Mouse (Mus musculus): ENCODE results near the gene Qpct. TPM values are rescaled to one million over a fixed set of nuclear protein-coding genes. Genes with fewer than 3 reads are reported as not detected.
A peak's percentile ranks its signal among the peaks of the same experiment; 100 is the strongest.

Qpct gene
- polyA plus RNA-seq (2012; rRNA removed) (5.1 and 5.9 TPM in 2 replicates), polyA plus RNA-seq (2014; fragmentation: Nextera tagmentation; extraction: Ambion mirVana) (8.6 and 8.8 TPM in 2 replicates)

DNA sequence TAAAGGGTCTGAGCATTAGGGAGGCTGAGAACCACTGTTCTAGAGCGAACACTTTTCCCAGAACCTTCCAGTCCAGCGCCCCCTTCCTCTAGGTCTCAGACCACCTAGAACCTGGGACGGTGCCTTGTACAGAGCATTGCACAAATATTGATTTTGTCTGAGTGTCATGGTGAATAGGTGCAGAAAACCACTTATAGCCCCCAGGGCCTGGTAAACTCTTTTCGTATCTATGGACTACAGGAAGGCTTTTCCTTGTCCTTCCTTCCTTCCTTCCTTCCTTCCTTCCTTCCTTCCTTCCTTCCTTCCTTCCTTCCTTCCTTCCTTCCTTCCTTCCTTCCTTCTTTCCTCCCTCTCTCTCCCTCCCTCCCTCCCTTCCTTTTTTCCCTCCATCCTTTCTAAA lies at the start of gene Qpct:
Gene Qpct (plus strand): TSS at position 301 of the 400 bp plus-strand sequence.
- Histone ChIP-seq H3K4me2 (replicated peaks; ENCODE audit: low read depth, low read length, severe bottlenecking) (peak within 1 kb of the TSS; percentile 100), H3K4me1 (ENCODE audit: control insufficient read depth, insufficient read depth, low read length) (peaks cover 9% of the 10 kb centered on the region; the same call in 1 of the 2 replicates), H3K4me3 (replicated peaks; ENCODE audit: low read length) (peak within 1 kb of the TSS; percentile 56), H3K27ac (replicated peaks; ENCODE audit: low read depth, low read length) (no peak within 1 kb of the TSS), H3K27me3 (ENCODE audit: control insufficient read depth, insufficient read depth, low read length) (peaks cover 20% of the 10 kb centered on the region), H3K9ac (ENCODE audit: low read depth, low read length, severe bottlenecking) (peak within 1 kb of the TSS; percentile 51), H3K9me3 (ENCODE audit: control insufficient read depth, low read length) (no peaks in the 10 kb centered on the region), H3K36me3 (ENCODE audit: control insufficient read depth, insufficient read depth, low read length) (no peaks in the 10 kb centered on the region)
- 69% methylated on average over 4 of the region's 4 CpGs for WGBS
- DNase-seq (ENCODE audit: low spot score) (no peak), ATAC-seq (ENCODE audit: low FRiP score, low read depth) (no peak)
- no peak for TF ChIP-seq POLR2A (IDR thresholded peaks at IDR 0.05; ENCODE audit: borderline replicate concordance, extremely low read depth, insufficient read depth, insufficient read length)

DNA sequence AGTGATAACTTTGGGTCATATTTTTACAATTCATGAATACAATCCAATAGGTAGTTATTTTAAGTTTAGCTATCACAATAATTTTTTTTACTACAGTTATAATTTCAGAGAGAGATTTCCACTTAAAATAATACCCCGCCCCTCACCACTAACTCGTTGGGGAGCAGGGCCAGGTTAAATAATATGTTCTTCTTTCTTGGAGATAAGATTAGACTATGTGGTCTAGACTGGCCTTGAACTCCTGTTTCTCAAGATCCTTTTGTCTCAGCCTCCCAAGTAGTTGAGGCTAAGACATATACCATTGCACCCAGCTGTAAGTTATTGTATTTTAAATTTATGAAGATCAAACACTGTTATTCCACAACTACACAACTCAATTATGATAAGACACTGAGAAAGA lies 38.1 kb upstream of the Qpct start:
- TF ChIP-seq POLR2A (IDR thresholded peaks at IDR 0.05; ENCODE audit: borderline replicate concordance, extremely low read depth, insufficient read depth, insufficient read length): no peak
- H3K36me3 ChIP-seq (ENCODE audit: control insufficient read depth, insufficient read depth, low read length): peaks cover 26% of the 10 kb centered on the region
- no peak overlapping the region for H3K4me3 ChIP-seq (replicated peaks; ENCODE audit: low read length)
- H3K27ac ChIP-seq (replicated peaks; ENCODE audit: low read depth, low read length): no peak overlapping the region
- 84% methylated on average over 2 of the region's 2 CpGs for WGBS
- ATAC-seq (ENCODE audit: low FRiP score, low read depth) (no peak), DNase-seq (ENCODE audit: low spot score) (no peak)
- H3K27me3 ChIP-seq (ENCODE audit: control insufficient read depth, insufficient read depth, low read length): no peaks in the 10 kb centered on the region
- H3K9me3 ChIP-seq (ENCODE audit: control insufficient read depth, low read length): no peaks in the 10 kb centered on the region
- peaks cover 11% of the 10 kb centered on the region for H3K4me1 ChIP-seq (ENCODE audit: control insufficient read depth, insufficient read depth, low read length)
- H3K4me2 ChIP-seq (replicated peaks; ENCODE audit: low read depth, low read length, severe bottlenecking): no peak overlapping the region
- no peak overlapping the region for H3K9ac ChIP-seq (ENCODE audit: low read depth, low read length, severe bottlenecking)

DNA sequence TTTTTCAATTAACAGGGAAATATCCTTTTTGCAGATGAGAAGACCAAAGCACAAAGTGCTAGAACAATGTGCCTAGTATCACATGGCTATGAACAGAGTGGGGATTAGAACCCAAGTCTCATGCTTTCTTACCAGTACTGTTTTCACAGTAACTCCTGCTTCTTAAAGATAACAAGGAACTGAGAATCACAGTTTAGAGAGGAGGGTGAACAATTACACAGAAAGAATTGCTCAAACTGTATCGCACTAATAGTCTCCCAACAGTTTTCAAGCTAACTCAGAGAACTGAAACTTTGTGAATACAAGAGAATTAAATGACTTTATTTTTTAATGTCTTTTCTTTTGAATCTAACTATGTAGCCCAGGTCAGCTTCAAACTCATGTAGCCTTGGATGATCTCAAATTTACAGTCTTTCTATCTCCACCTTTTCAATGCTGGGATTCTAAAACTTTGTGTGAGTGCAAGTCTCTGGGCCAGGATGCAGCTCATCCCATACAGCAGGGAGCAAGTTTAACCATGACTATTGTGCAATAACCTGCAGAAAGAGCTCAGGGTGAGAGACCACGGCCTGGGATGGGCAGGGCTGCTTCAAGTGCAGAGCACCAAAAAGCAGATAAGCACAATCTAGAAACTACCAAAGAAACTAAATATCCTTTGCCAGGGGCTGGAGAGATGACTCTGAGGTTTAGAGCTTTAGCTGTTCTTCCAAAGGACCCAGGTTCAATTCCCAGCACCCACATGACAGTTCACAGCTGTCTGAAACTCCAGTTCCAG lies 36.6 kb upstream of the Qpct start:
- peaks cover 24% of the 10 kb centered on the region for H3K36me3 ChIP-seq (ENCODE audit: control insufficient read depth, insufficient read depth, low read length)
- H3K4me3 ChIP-seq (replicated peaks; ENCODE audit: low read length): no peak overlapping the region
- WGBS: 85% methylated on average over 2 of the region's 2 CpGs
- TF ChIP-seq POLR2A (IDR thresholded peaks at IDR 0.05; ENCODE audit: borderline replicate concordance, extremely low read depth, insufficient read depth, insufficient read length): no peak
- ATAC-seq (ENCODE audit: low FRiP score, low read depth) (no peak), DNase-seq (ENCODE audit: low spot score) (no peak)
- H3K4me2 ChIP-seq (replicated peaks; ENCODE audit: low read depth, low read length, severe bottlenecking): no peak overlapping the region
- H3K9ac ChIP-seq (ENCODE audit: low read depth, low read length, severe bottlenecking): no peak overlapping the region
- H3K4me1 ChIP-seq (ENCODE audit: control insufficient read depth, insufficient read depth, low read length): peaks cover 18% of the 10 kb centered on the region
- no peak overlapping the region for H3K27ac ChIP-seq (replicated peaks; ENCODE audit: low read depth, low read length)
- H3K9me3 ChIP-seq (ENCODE audit: control insufficient read depth, low read length): no peaks in the 10 kb centered on the region
- H3K27me3 ChIP-seq (ENCODE audit: control insufficient read depth, insufficient read depth, low read length): no peaks in the 10 kb centered on the region

- H3K27me3 ChIP-seq (ENCODE audit: control insufficient read depth, insufficient read depth, low read length): no peaks in the 10 kb centered on the region
- WGBS: 79% methylated on average over 10 of the region's 10 CpGs
- no peak for TF ChIP-seq POLR2A (IDR thresholded peaks at IDR 0.05; ENCODE audit: borderline replicate concordance, extremely low read depth, insufficient read depth, insufficient read length)
- no peak for DNase-seq (ENCODE audit: low spot score)
- ATAC-seq (ENCODE audit: low FRiP score, low read depth): no peak
- no peak overlapping the region for H3K27ac ChIP-seq (replicated peaks; ENCODE audit: low read depth, low read length)
- no peak overlapping the region for H3K4me2 ChIP-seq (replicated peaks; ENCODE audit: low read depth, low read length, severe bottlenecking)
- no peaks in the 10 kb centered on the region for H3K9me3 ChIP-seq (ENCODE audit: control insufficient read depth, low read length)
- no peak overlapping the region for H3K9ac ChIP-seq (ENCODE audit: low read depth, low read length, severe bottlenecking)
- H3K4me3 ChIP-seq (replicated peaks; ENCODE audit: low read length): no peak overlapping the region
- peaks cover 18% of the 10 kb centered on the region for H3K4me1 ChIP-seq (ENCODE audit: control insufficient read depth, insufficient read depth, low read length)
- peaks cover 23% of the 10 kb centered on the region for H3K36me3 ChIP-seq (ENCODE audit: control insufficient read depth, insufficient read depth, low read length)
Measured at GRCm38 (mm10) chr17:79015831-79016230, 35.9 kb upstream of the Qpct start.

GRCm38 (mm10) chr17:79018422-79018821 lies 33.3 kb upstream of the Qpct start:
- TF ChIP-seq POLR2A (IDR thresholded peaks at IDR 0.05; ENCODE audit: borderline replicate concordance, extremely low read depth, insufficient read depth, insufficient read length): no peak
- no peaks in the 10 kb centered on the region for H3K9me3 ChIP-seq (ENCODE audit: control insufficient read depth, low read length)
- DNase-seq (ENCODE audit: low spot score) (no peak), ATAC-seq (ENCODE audit: low FRiP score, low read depth) (no peak)
- 0 out of 2 replicates have a peak overlapping the region, but pooled peaks have one; percentile 62 for H3K4me3 ChIP-seq (replicated peaks; ENCODE audit: low read length)
- no peaks in the 10 kb centered on the region for H3K27me3 ChIP-seq (ENCODE audit: control insufficient read depth, insufficient read depth, low read length)
- 47% methylated on average over 9 of the region's 9 CpGs for WGBS
- H3K4me2 ChIP-seq (replicated peaks; ENCODE audit: low read depth, low read length, severe bottlenecking): peak overlapping the region; percentile 78
- no peaks in the 10 kb centered on the region for H3K36me3 ChIP-seq (ENCODE audit: control insufficient read depth, insufficient read depth, low read length)
- H3K4me1 ChIP-seq (ENCODE audit: control insufficient read depth, insufficient read depth, low read length): peaks cover 21% of the 10 kb centered on the region
- H3K27ac ChIP-seq (replicated peaks; ENCODE audit: low read depth, low read length): no peak overlapping the region
- 0 out of 2 replicates have a peak overlapping the region, but pooled peaks have one; percentile 16 for H3K9ac ChIP-seq (ENCODE audit: low read depth, low read length, severe bottlenecking)

Measured in limb, embryonic 14.5 days (tissue).